Mouse (Mus musculus): ENCODE measurements at regions not wholly inside any gene's neighbourhood (a gene's known extent, or its start where the extent isn't known, plus 50 kb on each side); places are given as distances from the start of the nearest gene placed in this dataset.

DNA sequence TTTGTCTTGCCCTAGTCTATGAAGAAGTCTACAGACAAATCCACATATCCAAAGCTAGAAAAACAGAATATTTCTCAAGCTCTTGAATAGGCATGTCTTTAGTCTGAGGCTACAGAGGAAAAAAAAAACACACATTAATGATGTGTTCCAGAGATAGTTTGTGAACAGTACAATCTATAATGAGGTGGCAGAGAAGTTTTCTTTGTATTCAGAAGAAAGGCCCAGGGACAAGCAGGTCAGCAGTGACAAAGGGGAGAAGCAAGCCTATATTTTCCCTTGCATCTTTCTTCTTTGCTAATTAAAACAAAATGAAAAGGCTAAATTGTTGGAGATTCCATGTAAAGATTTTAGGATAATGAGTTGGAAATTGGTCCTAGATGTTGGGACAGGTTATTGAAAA, 414.7 kb downstream of the Tmem161b start:
- TF ChIP-seq POLR2A (IDR thresholded peaks at IDR 0.05; ENCODE audit: extremely low read depth, insufficient read depth, low read length) (no peak), CTCF (IDR thresholded peaks at IDR 0.05; ENCODE audit: low read depth, low read length) (no peak)

All from liver, adult 2 months (tissue).